Mouse (Mus musculus): ENCODE measurements around the gene Sgms2.

Gene Sgms2

DNA sequence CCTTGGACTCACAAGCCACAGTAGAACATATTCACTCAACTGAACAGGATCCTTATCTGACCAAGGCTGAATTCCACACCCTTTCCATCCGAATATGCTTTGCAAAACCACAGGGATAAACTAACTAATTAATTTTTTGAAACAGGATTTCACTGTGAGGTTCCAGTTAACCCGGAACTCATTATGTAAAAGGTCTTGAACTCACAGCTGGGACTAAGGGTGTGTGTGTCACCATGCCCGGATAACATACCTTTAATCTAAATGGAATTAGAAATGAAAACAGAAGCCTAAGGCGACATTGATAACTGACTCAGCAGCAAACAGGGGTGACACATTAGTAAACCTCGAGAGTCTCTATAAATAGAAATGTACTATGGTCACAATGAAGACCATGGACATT, 5.8 kb downstream of the Sgms2 start:
- in situ Hi-C loops (cut with MboI, MseI), result no loop called here

DNA sequence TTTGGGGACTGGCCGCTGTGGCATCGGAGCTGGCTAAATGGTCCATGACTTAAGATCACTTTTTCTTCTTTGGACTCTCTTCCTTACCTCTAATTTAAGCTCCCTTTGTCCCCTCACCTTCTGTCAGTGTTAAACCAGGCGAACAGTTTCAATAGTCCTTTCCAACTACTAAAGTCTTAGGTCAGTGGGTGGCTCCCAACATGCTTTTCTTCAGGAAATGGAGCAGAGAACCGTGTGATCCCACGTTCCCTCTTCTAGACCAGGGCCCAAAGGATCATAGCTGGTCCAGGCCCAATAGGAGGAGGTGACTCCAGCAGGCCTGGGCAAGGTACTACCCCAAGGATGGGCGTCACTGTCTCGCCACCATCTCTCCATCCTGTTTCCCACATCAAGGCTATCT, 7.6 kb downstream of the Sgms2 start:
- in situ Hi-C loops (cut with MboI, MseI), result no loop called here

DNA sequence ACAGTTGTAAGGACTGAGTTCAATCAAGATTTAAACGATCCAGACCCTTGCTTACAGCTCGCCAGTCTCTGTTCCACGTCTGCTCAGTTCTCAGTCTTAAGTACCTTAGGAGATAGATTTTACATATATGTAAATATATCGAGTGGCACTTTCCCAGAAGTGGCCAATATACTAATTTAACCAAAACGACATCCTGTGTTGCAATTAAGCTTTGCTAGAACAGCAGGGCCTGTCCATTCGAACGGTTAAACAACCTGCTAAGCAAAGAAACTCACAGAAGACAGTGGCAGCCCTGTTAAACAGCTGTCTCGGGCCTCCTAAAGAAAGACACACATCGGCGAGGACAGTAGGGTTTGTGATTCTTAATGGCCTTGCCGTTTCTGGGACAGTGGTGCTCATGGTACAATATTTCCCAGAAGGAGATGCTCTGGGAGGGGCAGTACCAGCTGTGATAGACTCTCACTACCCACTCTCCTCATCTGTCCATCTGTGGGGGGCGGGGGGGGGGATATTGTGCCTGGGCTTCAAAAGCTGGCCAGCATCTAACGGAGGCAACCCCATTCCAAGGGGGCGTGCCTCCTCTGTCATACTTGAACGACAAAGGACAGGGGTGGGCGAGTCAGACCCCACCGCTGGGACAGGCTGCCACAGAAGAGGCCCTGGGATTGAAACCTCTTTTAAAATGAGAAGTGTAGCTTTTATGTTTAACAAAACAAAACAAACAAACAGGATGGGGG, 9.1 kb downstream of the Sgms2 start:
- in situ Hi-C loops (cut with MboI, MseI), result no loop called here

DNA sequence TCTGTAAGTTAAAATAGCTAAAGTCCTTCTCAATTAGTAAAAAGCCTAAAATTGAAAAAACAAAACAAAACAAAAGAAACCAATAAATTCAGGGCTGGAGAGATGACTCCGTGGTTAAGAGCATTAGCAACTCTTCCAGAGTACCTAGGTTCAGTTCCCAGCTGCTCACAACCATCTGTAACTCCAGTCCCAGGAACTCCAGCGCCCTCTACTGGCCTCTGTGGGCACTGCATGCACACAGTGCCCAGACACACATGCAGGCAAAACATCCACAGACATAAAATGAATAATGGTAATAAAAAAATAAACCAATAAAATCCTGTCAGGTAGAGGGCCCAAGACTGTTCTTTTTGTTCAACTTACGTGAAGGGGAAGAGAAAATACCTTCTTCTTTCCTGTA, 10.6 kb downstream of the Sgms2 start:
- in situ Hi-C loops (cut with MboI, MseI), result no loop called here

DNA sequence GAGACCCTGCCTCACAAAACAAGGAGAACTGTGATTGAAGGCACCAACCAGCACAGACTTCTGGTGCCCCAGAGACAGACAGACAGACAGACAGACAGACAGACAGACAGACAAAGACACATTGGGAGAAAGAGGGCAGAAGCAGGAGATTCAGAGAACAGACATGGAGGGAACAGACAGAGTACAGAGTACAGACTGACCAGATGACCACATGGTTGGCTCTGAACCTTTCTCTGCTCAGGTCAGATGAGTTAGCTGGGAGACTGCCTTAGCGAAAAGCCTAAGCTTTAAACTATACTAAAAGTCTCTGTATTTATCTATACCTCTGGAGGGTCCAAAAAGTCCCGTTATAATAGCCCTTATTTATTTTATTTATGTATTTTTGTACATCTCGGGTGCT, 11.8 kb downstream of the Sgms2 start:
- in situ Hi-C loops (cut with MboI, MseI), result no loop called here

DNA sequence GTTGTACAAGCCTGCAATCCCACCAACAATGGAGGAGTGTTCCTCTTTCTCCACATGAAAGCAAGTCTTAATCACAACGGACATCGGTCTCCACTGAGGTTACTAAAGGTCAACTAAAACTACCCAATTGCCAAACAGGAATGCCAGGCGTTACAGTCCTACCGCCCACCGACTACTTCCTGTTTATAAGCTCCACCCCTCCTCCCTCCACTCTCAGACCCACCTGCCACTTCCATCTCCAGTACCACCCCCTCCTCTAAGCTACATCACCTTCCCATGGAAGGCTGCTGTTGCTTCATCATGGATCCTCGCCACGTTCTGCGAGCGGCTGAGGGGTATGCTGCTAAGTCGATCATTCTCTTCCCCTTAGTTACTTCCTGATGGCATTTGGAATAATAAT, 15.2 kb downstream of the Sgms2 start:
- in situ Hi-C loops (cut with MboI, MseI), result no loop called here

DNA sequence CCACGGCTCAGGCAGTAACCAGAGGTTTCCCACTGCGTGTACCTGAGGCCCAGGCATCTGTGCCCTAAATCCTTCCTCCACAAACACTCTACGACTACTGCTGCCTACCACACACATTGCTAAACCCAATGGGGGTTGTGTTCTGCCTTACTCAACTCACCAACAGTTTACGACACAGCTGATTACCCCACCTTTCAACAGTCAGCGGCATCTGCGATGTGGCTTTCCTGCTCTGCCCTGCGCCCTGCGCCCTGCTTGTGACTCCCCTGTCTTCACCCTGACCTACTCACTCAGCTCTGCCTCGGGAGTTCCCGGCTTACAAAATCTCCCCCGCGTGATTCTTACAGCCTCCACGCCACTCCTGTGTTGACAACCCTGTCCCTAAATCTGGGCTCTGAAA, 16.7 kb downstream of the Sgms2 start:
- in situ Hi-C loops (cut with MboI, MseI), result loop anchor here (25.0 kb wide), 1 partner anchor 587 kb away; no protein-coding TSS in a partner anchor

DNA sequence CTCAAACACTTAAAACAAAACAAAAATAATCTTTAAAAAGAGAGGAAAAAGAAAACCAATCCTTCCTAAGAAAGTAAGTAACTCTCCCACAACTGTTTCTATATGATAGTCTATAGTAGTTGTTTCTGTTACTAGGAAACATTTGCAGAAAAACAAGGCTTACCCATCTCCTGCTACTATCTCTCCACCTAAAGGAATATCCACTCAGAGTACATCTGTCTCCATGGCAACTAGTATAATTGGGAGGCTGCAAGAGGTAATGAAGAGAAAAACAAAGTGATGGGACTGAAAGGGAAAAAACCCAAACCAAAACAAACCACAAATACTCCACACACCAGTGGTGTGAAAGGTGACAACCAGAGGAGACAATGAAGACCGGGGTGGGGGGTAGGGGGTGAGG, 17.7 kb downstream of the Sgms2 start:
- in situ Hi-C loops (cut with MboI, MseI), result loop anchor here (25.0 kb wide), 1 partner anchor 586 kb away; no protein-coding TSS in a partner anchor

DNA sequence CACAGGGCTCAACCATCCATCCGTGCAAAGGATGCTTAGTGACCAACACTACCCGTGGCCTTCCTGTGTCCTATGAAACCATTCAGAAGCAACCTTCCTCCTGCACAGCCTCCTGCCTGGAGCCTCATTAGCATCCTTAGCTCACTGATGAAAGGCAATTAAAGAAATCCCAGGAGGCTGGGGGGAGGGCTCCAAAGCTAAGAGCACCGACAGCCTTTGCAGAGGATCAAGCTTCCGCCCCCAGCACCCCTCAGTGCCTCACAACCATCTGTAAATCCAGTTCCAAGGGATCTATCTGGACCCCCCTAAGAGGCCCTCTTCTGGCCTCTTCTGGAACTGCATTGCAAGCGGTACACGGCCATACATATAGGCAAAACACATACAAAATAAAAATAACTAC, 19.4 kb downstream of the Sgms2 start:
- in situ Hi-C loops (cut with MboI, MseI), result loop anchor here (25.0 kb wide), 1 partner anchor 585 kb away; no protein-coding TSS in a partner anchor

DNA sequence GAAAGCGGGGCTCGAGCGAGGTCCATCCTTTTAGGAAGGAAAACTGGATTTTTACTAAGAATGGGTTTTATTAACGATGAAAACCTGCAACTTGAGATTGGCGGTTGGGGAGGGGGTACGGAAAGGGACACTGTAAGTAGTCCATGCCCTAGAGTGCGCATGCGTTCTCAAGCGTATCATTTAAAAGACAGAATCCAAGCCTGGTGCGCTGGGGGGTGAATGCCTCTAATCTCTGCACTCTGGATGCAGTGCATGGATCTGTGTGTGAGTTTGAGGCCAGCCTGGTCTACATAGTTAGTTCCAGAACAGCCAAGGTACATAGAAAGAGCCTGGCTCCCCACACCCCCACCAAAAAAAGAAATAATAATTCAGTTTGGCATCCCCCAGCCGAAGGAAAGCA, 19.8 kb downstream of the Sgms2 start:
- in situ Hi-C loops (cut with MboI, MseI), result loop anchor here (25.0 kb wide), 1 partner anchor 584 kb away; no protein-coding TSS in a partner anchor

DNA sequence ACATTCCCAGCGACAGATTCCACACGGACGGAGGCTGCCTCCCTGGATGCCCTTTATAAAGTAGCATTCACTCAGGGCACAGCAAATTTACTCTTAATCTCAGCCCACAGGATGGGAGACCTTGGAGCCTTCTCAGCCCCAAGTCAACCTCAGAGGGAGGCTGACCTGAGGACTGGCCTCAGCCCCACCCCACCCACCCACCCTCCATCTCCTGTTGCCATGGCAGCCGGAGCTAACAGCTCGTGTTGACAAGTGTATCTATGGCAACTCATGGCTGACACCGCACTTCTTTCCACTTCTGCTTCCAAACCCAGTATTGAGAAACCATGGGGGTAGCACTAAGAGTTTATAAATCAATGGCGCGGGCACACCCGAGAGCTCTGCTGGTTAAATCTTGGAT, 20.4 kb downstream of the Sgms2 start:
- in situ Hi-C loops (cut with MboI, MseI), result loop anchor here (25.0 kb wide), 1 partner anchor 584 kb away; no protein-coding TSS in a partner anchor

DNA sequence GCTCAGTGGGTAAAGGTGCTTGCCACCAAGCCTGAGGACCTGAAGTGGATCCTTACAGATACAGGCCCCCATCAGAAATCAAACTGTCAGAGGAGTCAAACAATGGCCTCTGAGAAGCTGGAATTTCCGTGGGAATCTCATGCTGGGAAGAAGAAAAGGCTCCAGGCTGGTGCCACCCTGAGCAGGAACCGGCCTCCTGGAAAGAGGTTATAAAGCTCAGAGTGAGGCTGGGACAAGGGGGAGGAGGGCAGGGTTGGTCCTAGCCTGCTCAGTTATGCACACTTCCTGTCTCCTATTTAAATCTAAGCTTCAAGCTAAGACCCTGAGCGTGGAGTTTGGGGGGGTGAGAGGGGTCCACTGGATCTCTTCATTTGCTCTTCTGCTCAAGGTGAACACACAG, 21.6 kb downstream of the Sgms2 start:
- in situ Hi-C loops (cut with MboI, MseI), result loop anchor here (5.0 to 25.0 kb wide), 3 partner anchors 97 to 582 kb away; no protein-coding TSS in a partner anchor

DNA sequence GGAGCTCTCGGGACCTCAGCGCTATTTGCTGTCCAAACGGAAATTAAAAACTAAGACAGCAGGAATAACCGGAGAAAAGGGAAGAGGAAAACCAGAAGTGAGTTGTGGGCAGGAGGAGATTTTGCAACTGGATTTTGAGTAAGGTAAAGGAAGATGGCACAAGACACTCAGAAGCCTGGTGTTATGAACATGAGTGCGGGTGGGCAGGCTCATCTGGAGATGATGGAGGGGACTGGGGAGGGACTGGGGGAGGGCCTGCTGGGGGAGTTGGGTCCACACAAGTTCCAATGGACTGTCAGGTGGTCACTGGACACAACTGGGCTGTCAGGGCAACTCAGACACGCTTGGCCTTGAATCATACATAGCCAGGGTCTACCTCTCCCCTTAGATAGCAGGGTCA, 24.8 kb downstream of the Sgms2 start:
- in situ Hi-C loops (cut with MboI, MseI), result loop anchor here (5.0 to 25.0 kb wide), 3 partner anchors 94 to 579 kb away; no protein-coding TSS in a partner anchor

DNA sequence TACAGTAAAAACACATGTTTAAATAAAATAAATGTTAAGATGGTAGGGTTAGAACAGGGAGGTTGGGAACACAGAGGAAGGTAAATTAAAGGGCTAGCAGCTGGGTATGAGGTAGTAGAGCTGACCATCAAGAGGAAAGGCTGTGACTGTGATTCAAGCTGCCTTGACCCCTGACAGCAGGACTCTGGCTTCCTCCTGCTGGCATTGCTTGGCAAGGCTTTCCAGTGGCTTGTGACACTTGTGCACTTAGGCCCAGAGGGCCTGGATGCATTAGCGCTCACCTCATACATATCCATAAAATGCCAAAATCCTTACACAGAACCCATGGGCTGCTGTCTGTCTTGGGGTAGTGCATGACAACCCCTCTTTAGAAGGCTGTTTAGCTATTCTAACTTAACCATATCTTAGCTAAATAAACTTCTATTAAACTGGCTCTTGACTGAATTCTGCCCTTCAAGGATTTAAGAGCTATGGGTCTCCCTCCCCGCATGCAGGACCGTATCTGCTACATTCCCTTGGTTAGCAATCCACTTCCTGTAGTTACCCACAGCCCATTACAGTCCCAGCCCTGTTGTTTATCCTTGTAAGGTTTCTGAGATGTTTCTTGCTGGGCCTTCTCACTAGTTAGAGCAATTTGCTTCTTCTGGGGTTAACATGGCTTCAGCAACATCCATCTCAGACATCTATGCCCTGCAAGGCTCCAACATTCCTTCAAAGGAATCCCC, 25.5 kb downstream of the Sgms2 start:
- in situ Hi-C loops (cut with MboI, MseI), result loop anchor here (5.0 to 25.0 kb wide), 3 partner anchors 93 to 578 kb away; no protein-coding TSS in a partner anchor

DNA sequence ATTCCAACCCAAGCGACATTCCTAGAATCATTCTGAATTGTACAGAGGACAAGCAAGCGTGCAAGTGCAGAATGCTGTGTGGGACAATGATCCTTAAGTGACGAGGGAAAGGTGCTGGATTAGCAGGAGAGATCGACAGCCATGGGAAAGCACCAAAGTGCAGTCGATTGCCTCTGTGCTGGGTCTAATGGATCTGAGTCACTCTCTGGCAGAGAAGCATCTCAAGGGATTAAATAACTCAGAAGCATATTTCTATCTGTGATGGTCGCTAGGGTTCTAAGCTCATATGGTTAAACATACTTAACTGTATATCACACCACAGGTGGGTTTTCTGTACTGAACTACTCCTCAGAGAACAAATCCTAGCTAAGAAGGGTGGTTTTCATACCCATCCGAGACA, 118.2 kb downstream of the Sgms2 start:
- in situ Hi-C loops (cut with MboI, MseI), result loop anchor here (5.0 to 25.0 kb wide), 2 partner anchors 94 to 539 kb away; no protein-coding TSS in a partner anchor

DNA sequence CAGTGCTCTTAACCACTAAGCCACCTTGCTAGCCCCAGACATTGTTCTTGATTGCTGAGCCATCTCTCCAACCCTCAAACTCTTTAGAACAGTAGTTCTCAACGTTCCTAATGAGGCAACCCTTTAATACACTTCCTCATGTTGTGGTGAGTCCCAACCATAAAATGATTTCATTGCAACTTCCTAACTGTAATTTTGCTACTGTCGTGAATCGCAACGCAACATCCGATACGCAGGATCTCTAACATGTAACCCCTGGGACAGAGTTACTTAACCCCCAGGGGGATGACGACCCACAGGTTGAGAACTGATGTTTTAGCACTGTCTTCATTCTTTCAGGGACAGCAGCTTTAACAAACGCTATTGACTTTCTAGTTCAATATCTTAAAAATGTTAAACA, 122.5 kb downstream of the Sgms2 start:
- in situ Hi-C loops (cut with MboI, MseI), result loop anchor here (10.0 to 25.0 kb wide), 2 partner anchors 544 to 1296 kb away; no protein-coding TSS in a partner anchor

DNA sequence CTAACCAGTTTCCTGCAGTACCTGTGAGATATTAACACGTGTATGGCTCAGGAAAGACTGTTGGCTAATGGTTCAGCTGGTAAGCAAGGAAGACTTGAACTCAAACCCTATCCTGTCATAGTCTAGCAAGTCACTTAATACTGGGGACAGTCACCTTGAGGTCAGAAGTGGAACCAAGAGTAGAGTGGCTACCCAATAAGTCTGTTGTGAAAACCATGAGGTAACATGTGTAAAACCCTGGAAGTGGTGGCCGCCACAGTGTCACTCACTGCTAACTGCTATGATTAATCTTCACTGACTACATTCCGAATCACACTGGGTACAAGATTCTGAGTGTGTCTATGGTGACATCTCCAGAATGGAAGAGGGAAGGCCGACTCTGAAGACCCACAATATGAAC, 123.8 kb downstream of the Sgms2 start:
- in situ Hi-C loops (cut with MboI, MseI), result loop anchor here (10.0 to 25.0 kb wide), 2 partner anchors 545 to 1297 kb away; no protein-coding TSS in a partner anchor

DNA sequence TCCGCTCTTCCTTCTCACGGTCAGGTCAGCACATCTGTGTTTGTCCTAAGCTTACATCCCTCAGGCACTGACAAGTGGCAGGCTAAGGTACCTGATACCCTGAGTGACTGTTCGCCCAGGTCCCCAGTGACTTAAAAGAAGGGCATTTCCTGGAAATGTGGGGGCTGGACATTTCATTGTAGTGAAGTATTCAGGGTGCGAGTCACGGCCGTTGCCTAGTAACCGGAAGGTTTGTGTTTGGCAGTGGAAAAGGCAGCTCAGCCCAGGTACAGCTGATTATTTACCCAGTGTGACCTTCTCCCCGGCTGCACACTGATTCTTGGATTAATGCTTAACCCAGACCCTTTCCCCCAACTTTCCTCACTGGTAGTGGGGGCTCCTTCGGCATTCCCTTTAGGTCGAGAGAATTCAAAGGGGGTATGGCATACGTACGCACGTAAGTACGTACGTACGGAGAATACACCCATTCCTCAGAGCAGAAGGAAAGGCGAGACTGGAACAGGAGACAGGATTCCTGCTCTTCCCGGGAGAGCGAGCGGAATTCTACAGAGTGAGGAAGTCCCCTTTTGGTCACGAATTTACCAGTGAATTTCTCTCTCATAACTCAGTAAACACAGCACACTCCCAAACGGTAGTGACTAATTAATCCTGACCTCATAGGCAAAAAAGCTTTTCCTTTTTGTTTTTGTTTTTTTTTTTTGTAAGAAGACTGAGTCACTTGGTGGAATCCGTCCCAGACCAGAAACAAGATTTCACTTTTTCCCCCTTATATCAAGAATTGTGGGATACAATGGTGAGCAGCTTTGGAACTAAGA, 126.4 kb downstream of the Sgms2 start:
- in situ Hi-C loops (cut with MboI, MseI), result loop anchor here (10.0 to 25.0 kb wide), 2 partner anchors 547 to 1300 kb away; no protein-coding TSS in a partner anchor

DNA sequence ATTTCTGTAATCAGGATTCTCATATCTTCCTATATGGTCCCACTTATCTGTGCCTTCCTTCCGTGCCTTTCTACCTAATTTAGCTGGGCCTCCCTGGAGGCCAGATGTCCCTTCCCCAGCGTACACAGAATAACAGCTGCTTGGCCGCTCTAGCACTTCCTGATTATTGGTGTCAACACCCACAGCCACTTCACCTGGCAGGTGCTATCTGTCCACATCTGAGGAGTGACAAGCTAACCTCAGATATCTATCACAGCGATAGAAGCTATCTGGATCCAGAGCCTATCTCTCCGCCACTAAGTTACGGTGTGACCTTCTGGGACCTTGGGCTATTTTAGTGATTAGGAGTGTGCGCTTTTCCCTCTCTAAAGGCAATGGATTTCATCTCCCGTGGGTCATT, 127.0 kb downstream of the Sgms2 start:
- in situ Hi-C loops (cut with MboI, MseI), result loop anchor here (10.0 to 25.0 kb wide), 2 partner anchors 548 to 1301 kb away; no protein-coding TSS in a partner anchor

DNA sequence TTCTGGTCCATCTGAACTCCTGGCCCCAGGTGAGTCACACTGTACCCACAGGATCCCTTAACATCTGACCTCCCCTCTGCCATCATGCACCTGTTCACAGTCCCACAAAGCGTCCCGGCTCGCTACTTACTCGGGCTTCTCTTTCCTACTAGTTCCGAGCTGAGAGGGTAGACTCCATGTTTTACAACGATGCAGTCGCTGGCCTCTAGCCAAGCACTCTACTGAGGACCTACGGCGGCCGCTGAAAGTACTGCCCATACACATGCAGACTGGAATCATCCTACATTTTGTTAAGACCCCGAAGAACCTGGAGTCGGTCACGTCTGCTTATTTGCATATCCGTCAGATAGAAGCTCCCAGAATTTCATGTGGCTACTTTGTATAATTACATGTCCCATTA, 127.6 kb downstream of the Sgms2 start:
- in situ Hi-C loops (cut with MboI, MseI), result loop anchor here (10.0 to 25.0 kb wide), 2 partner anchors 549 to 1301 kb away; no protein-coding TSS in a partner anchor

DNA sequence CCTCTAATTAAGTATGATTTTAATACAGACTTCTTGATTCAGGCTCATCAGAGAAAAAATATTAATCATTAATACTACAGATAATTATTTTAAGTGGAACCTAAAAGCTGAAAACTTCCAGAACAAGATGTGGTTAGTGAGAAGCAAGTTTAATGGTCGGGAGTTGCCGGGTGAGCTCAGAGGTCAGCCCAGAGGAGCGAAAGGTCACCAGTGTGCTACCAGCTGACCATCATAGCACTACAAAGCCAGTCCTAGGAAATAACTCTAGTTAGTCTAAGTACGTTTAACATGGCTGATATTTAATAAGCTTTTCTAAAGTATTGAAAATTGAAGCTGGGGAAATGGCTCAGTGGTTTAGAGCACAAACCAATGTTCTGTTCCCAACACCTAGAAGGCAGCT, 129.3 kb downstream of the Sgms2 start:
- in situ Hi-C loops (cut with MboI, MseI), result loop anchor here (10.0 to 25.0 kb wide), 2 partner anchors 550 to 1303 kb away; no protein-coding TSS in a partner anchor
